Comparison of ENCODE assay signal across 13 mouse cellular contexts in the genomic region with DNA sequence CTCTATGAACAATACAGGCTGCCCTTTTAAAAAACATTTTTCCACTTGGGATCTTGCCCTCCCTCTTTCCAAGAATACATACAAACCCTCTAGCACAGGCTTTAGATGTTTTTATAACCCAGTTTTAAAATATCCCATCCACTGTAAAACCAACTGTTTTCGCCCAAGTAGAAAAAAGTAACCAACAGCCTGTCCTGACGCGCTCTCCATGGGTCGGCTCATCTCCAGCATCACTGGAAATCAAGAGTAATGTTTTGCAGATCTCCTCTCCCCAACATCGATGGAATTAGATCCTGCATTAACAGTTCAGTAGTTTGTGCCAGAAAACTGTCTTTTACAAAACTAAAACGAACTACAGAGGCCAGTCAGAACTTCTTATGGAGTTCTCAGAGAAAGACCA.
DNase-seq lines count a peak whose midpoint lies in the region; ATAC-seq and TF ChIP-seq lines count a peak whose summit lies in the region.
"Had no signal": no experiment of that assay in that cellular context is flagged by ENCODE, and none has a peak within 500 bp of the region (broad histone marks: within the 10 kb centered on the region; RNA-seq: fewer than 3 reads in every experiment).

No protein-coding gene starts in this region.

- peaks cover 83% of the 10 kb centered on the region for H3K36me3 ChIP-seq in embryonic facial prominence, embryonic 13.5 days
- peaks cover 69% of the 10 kb centered on the region for H3K36me3 ChIP-seq in embryonic facial prominence, embryonic 10.5 days (replicated peaks)
- peaks cover 13% of the 10 kb centered on the region for H3K36me3 ChIP-seq in ES-Bruce4 (ENCODE audit: control insufficient read depth, insufficient read depth, low read length, poor library complexity, severe bottlenecking)
- peaks cover 35% of the 10 kb centered on the region; the same call in 1 of the 2 replicates for H3K36me3 ChIP-seq in hindbrain, postnatal 0 days (ENCODE audit: insufficient read depth, low read length)

- H3K9me3 ChIP-seq in embryonic facial prominence, embryonic 13.5 days, result no peaks in the 10 kb centered on the region
- H3K9me3 ChIP-seq in embryonic facial prominence, embryonic 10.5 days, result no peaks in the 10 kb centered on the region
- no peaks in the 10 kb centered on the region for H3K9me3 ChIP-seq in ES-Bruce4 (replicated peaks; ENCODE audit: control insufficient read depth, insufficient read depth, low read length, poor library complexity, severe bottlenecking)
- H3K9me3 ChIP-seq in hindbrain, postnatal 0 days (ENCODE audit: low read length), result no peaks in the 10 kb centered on the region
- H3K9me3 ChIP-seq: liver, embryonic 15.5 days had no signal

- no peak for TF ChIP-seq EP300 in ES-Bruce4 (IDR thresholded peaks at IDR 0.05; ENCODE audit: insufficient read depth, low read depth, low read length)

- H3K27ac ChIP-seq in embryonic facial prominence, embryonic 13.5 days, result peak overlapping the region; percentile 72
- H3K27ac ChIP-seq in embryonic facial prominence, embryonic 10.5 days (replicated peaks), result no peak overlapping the region
- peak overlapping the region; percentile 51; the same call in 1 of the 2 replicates for H3K27ac ChIP-seq in layer of hippocampus, adult 2 months
- peak overlapping the region; percentile 95 for H3K27ac ChIP-seq in ES-Bruce4 (ENCODE audit: insufficient read depth, low read length)
- peak overlapping the region; percentile 56; the same call in 1 of the 2 replicates for H3K27ac ChIP-seq in hindbrain, postnatal 0 days
- H3K27ac ChIP-seq: gastrocnemius, adult 2 months; heart, adult 2 months; liver, embryonic 15.5 days had no signal

- ATAC-seq in embryonic facial prominence, embryonic 13.5 days (ENCODE audit: insufficient number of reproducible peaks, insufficient read depth, low FRiP score, low TSS enrichment, low read depth), result no peak
- peak; percentile 40; the same call in 1 of the 2 replicates for ATAC-seq in hindbrain, postnatal 0 days

- TF ChIP-seq CTCF in layer of hippocampus, adult 2 months (conservative IDR thresholded peaks at IDR 0.05), result no peak
- no peak for TF ChIP-seq CTCF in ES-Bruce4 (IDR thresholded peaks at IDR 0.05; ENCODE audit: low read depth, low read length)
- TF ChIP-seq CTCF in hindbrain, postnatal 0 days (IDR thresholded peaks at IDR 0.05; ENCODE audit: low read depth), result no peak

- WGBS in embryonic facial prominence, embryonic 13.5 days, result 53% methylated on average over 6 of the region's 6 CpGs
- WGBS in embryonic facial prominence, embryonic 10.5 days, result 67% methylated on average over 6 of the region's 6 CpGs
- 29% methylated on average over 6 of the region's 6 CpGs for WGBS in hindbrain, postnatal 0 days

- no peak overlapping the region for H3K4me3 ChIP-seq in embryonic facial prominence, embryonic 13.5 days
- H3K4me3 ChIP-seq in embryonic facial prominence, embryonic 10.5 days, result no peak overlapping the region
- H3K4me3 ChIP-seq in layer of hippocampus, adult 2 months, result no peak overlapping the region
- no peak overlapping the region for H3K4me3 ChIP-seq in ES-Bruce4 (ENCODE audit: low read depth, low read length)
- H3K4me3 ChIP-seq in hindbrain, postnatal 0 days (ENCODE audit: low read length), result no peak overlapping the region
- H3K4me3 ChIP-seq: erythroblast, embryonic 14.5 days; gastrocnemius, adult 2 months; heart, adult 2 months; liver, embryonic 15.5 days had no signal

- peaks cover 15% of the 10 kb centered on the region for H3K4me1 ChIP-seq in embryonic facial prominence, embryonic 13.5 days
- 0 out of 2 replicates have a peak, but pooled peaks cover 7% of the 10 kb centered on the region for H3K4me1 ChIP-seq in embryonic facial prominence, embryonic 10.5 days
- peaks cover 4% of the 10 kb centered on the region for H3K4me1 ChIP-seq in ES-Bruce4 (ENCODE audit: control insufficient read depth, insufficient read depth, low read length)
- H3K4me1 ChIP-seq in hindbrain, postnatal 0 days (ENCODE audit: insufficient read depth, low read length), result no peaks in the 10 kb centered on the region
- H3K4me1 ChIP-seq: liver, embryonic 15.5 days had no signal

- H3K9ac ChIP-seq in embryonic facial prominence, embryonic 13.5 days, result no peak overlapping the region
- H3K9ac ChIP-seq in ES-Bruce4 (ENCODE audit: low read depth, poor library complexity, severe bottlenecking), result no peak overlapping the region
- no peak overlapping the region for H3K9ac ChIP-seq in hindbrain, postnatal 0 days (replicated peaks; ENCODE audit: low read length)
- H3K9ac ChIP-seq: liver, embryonic 15.5 days had no signal

- no peaks in the 10 kb centered on the region for H3K27me3 ChIP-seq in embryonic facial prominence, embryonic 13.5 days
- H3K27me3 ChIP-seq in embryonic facial prominence, embryonic 10.5 days (replicated peaks; ENCODE audit: low read depth, poor library complexity, severe bottlenecking), result no peaks in the 10 kb centered on the region
- H3K27me3 ChIP-seq in ES-Bruce4 (ENCODE audit: control insufficient read depth, insufficient read depth, low read length, poor library complexity, severe bottlenecking), result no peaks in the 10 kb centered on the region
- H3K27me3 ChIP-seq in hindbrain, postnatal 0 days (ENCODE audit: insufficient read depth, low read length), result no peaks in the 10 kb centered on the region
- H3K27me3 ChIP-seq: liver, embryonic 15.5 days had no signal

- H3K4me2 ChIP-seq in embryonic facial prominence, embryonic 13.5 days, result no peak overlapping the region
- no peak overlapping the region for H3K4me2 ChIP-seq in hindbrain, postnatal 0 days (ENCODE audit: low read depth, low read length)
- H3K4me2 ChIP-seq: liver, embryonic 15.5 days had no signal

- no peak for TF ChIP-seq POLR2A in ES-Bruce4 (IDR thresholded peaks at IDR 0.05; ENCODE audit: insufficient read depth, low read length)

- DNase-seq in embryonic facial prominence, embryonic 10.5 days (ENCODE audit: low spot score), result no peak
- DNase-seq in layer of hippocampus, adult 2 months (ENCODE audit: low spot score in 2 of 2), result no peak
- no peak for DNase-seq in layer of hippocampus, adult 11-12 months (ENCODE audit: low spot score)
- DNase-seq in hindbrain, postnatal 0 days (ENCODE audit: low spot score), result no peak
- no peak for DNase-seq in thymus, adult 18-20 months
- DNase-seq in urinary bladder, postnatal 36 days (ENCODE audit: low spot score in 2 of 2), result no peak
- DNase-seq: cerebellum, adult 18-20 months; gastrocnemius, adult 2 months; heart, adult 2 months had no signal
